Mouse (Mus musculus) lung, postnatal 10 days (tissue): ENCODE measurements at regions not wholly inside any gene's neighbourhood (a gene's known extent, or its start where the extent isn't known, plus 50 kb on each side); places are given as distances from the start of the nearest gene placed in this dataset.
A peak's percentile ranks its signal among the peaks of the same experiment; 100 is the strongest.

Source experiments
- DNase-seq: peaks from one replicate; pipeline ENCODE4 v3.0.0; 2021

GRCm38 (mm10) chr9:32910641-32911040 lies 274.6 kb downstream of the Ets1 start:
- no peak for DNase-seq

GRCm38 (mm10) chr9:32915633-32916032 lies 279.6 kb downstream of the Ets1 start:
- no peak for DNase-seq

DNA sequence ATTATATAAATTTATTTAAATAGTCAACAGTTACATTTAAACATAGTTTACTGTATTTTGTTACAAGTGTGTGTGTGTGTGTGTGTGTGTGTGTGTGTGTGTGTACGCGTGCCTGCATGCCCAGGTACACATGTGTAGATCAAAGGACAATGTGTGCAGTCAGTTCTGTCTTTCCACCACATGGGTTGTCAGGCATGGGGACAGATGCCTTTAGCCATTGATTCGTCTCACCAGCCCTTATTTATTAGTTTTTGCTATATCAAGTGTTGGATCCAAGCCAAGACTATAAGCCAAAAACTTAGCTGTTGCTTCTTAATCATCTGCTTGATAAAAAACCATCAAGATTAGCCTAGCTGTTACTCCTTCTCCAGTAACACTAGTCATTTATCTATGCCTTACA lies 280.7 kb downstream of the Ets1 start:
- no peak for DNase-seq

DNA sequence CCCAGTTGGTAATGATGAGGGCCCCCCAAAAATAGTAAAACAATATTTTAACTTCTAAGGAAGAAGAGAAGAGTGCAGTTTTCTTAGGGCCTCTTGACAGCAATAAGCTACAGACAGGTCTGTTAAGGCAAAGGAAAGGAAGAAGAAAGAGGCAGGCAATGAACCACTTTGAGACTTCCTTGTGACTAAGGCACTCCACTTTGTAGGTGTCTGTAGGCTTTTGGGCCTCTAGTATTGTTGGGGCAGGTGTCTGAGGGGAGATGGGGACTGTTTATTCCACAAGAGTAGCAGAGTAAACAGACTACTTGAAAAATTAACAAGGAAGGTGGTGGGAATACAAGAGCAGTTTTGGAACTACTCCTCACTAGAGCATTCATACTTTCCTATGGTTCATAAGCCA lies 287.9 kb downstream of the Ets1 start:
- DNase-seq = no peak

- DNase-seq = no peak
Observed at GRCm38 (mm10) chr9:32924333-32924886, 288.4 kb downstream of the Ets1 start.

DNA sequence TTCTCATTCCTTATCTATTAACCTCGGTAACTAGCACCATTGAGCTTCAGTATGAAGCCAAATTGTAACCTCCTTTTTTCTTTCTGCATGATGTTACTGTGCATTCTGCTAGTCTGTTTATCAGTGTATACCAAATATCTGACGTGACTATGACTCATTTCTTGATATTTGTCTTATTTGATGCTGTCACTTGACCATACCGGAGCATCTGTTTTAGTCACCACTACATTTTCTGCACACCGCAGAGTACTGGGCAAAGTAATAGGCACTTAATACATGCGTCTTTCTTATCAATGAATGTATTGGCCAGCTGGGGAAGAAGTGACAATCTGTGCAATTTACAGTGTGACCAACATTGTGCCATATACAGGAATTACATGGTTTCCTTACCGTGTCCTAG lies 289.0 kb downstream of the Ets1 start:
- DNase-seq = no peak

- DNase-seq = peak; percentile 19
Observed at GRCm38 (mm10) chr9:32925720-32926595, 289.9 kb downstream of the Ets1 start.

DNA sequence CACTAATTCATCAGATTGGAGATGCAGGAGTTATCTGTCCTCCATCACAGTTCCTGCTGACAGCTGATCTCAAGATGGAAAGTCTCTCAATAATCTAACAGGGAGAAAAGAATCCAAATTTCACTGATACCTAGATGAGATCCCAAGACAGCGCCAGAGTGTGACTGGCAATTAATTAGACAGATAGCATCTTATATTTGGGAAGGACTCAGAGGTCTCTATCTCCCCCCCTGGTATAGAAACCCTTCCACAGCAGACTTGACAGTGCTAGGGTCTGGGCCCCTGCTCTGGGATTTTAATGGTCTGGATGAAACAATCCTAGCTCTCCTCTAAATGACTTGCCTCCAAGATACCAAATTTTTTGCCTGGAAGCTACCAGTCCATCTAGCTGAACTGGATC lies 291.6 kb downstream of the Ets1 start:
- DNase-seq = no peak

DNA sequence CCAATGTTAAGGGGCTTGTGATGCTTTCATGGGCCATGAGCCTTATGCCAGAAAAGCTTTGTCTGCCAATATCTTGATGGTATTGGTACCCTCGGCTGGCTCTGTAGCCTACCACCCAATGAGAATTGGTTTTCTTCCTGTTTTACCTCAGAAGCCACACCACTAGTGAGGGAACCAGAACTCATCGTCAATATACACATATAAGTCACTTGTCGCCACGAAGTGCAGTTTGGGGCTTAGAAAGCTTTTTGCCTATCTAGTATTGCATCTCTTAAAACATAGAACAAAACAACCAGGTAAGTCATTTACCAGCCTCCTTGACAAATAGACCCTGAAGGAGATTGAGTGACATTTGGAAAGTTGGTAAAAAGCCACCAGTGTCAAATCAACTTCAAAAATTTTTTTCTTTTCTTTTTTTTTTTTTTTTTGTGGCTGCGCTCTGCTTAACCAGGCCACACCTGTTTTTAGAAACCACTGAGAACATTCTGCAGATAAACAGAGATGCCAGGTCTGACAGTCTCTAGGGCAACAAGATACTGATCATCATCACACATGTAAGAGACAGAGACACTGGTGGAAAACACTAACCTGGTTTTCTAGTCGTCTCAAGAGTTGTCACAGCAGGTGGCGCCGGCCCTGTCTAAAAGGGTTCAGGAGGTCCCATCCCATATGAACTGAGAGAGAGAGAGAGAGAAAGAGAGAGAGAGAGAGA lies 292.4 kb downstream of the Ets1 start:
- DNase-seq = no peak

GRCm38 (mm10) chr9:32929331-32929730 lies 293.3 kb downstream of the Ets1 start:
- DNase-seq = no peak

GRCm38 (mm10) chr9:32929826-32930225 lies 293.8 kb downstream of the Ets1 start:
- no peak for DNase-seq

GRCm38 (mm10) chr9:32931266-32932005 lies 295.4 kb downstream of the Ets1 start:
- no peak for DNase-seq

DNA sequence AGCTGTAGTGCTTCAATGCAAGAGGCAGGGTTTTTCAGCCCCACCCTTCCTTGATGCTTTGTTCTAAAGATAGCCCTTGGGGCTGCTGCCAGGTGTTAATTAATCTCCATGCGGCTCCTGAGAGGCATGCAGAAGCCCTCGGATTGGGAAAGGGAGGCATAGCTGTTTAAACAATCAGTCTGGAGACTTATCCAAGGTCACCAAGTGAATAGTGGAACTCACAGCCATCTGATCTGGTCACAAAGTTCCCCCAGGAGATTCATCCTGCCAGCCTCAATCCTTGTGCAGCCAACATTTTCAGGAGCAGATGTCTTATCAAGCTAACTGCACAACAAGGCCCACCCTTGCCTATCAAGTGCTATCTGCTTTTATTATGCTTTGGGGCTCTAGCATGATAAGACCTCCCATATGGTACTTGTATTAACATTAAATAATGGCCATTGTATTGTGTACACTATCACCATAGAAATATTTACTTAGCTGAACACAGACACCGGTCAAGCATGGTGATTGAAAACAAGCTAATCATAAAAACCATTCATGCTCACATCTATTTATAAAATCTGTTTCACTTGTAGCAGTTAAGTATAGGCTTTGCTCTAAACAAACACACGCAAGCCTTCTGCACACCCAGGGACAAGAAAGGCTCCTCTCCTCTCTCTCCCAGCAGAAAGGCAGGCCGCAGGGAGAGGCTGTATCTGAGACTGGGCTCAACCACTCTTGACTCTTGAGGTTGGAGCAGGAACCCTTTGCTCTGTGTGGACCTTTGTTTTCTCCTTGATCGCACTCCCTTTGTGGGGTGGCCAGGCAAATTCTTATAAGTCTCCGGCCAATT lies 297.4 kb downstream of the Ets1 start:
- DNase-seq = peak; percentile 69

- DNase-seq = no peak
Observed at GRCm38 (mm10) chr9:32934436-32934835, 298.4 kb downstream of the Ets1 start.

DNA sequence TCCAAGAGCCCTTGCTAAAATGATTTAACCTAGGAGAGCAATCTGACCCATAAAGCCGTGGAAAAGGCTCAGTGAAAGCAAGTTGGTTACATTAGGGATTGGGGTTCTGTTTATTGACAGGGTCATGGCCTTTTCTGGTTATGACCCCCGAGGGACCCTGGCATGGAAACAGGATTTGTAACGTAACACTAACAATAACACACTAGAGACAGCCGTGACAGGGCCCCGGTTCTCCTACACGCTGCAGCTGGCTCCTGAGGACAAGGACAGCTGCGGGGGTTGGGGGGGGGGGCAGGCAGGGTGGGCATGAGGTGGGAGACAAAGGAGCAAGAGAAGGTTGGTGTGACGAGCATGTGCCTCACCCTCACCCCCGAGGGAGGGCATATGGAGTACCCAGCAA lies 300.4 kb downstream of the Ets1 start:
- no peak for DNase-seq

DNA sequence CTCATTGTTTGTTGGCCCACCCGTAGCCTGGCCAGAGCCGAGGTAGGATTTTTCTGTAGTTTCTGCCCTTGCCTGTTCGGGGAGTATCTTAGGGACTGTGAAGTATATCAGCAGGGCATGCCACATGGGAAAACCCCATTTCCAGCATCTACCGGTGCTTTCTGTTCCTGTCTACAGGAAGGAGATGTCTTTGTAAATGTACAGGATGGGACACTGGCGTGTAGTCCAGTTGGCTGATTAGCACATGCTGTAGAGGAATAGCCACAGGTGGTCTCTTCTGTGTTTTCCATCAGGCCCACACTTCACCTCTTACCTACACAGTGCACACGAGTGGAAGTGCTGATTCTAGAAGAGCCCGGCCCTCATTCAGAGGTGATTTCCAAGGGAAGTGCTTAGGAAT lies 301.4 kb downstream of the Ets1 start:
- DNase-seq = no peak

- DNase-seq = no peak
Observed at GRCm38 (mm10) chr9:32938857-32939256, 302.8 kb downstream of the Ets1 start.

- no peak for DNase-seq
Observed at GRCm38 (mm10) chr9:32939626-32940025, 303.6 kb downstream of the Ets1 start.

GRCm38 (mm10) chr9:32940111-32940813 lies 304.2 kb downstream of the Ets1 start:
- DNase-seq = peak; percentile 93

GRCm38 (mm10) chr9:32940919-32941767 lies 305.1 kb downstream of the Ets1 start:
- peak; percentile 52 for DNase-seq

- no peak for DNase-seq
Observed at GRCm38 (mm10) chr9:32941768-32942030, 305.7 kb downstream of the Ets1 start.
